Mouse (Mus musculus): ENCODE measurements around the gene Zbed5. TPM values are rescaled to one million over a fixed set of nuclear protein-coding genes. Genes with fewer than 3 reads are reported as not detected.
"Not testable (repeated sequence)": the region's sequence is repeated elsewhere in the genome, so short reads cannot be mapped to it uniquely, and the experiment has no call there.

The Zbed5 gene
- polyA plus RNA-seq, 1 experiment from 2014 or later = 3.7 TPM

GRCm38 (mm10) chr5:129877731-129878455, 17.6 kb upstream of the Zbed5 start:
- H3K27me3 ChIP-seq (ENCODE audit: insufficient read depth, low read length) = no peaks in the 10 kb centered on the region
- H3K9me3 ChIP-seq (ENCODE audit: low read length) = no peaks in the 10 kb centered on the region
- no peak for ATAC-seq
- no peak overlapping the region for H3K4me3 ChIP-seq (ENCODE audit: low read depth, low read length)
- no peak overlapping the region for H3K9ac ChIP-seq (replicated peaks)
- no peak for DNase-seq
- H3K27ac ChIP-seq (ENCODE audit: low read depth) = no peak overlapping the region
- H3K4me2 ChIP-seq (ENCODE audit: low read depth, low read length) = no peak overlapping the region
- H3K4me1 ChIP-seq (ENCODE audit: insufficient read depth) = no peaks in the 10 kb centered on the region
- TF ChIP-seq CTCF (IDR thresholded peaks at IDR 0.05; ENCODE audit: low read depth) (no peak), EP300 (IDR thresholded peaks at IDR 0.05; ENCODE audit: low read depth) (no peak)
- peaks cover 19% of the 10 kb centered on the region for H3K36me3 ChIP-seq (replicated peaks; ENCODE audit: insufficient read depth, low read length)
- 62% methylated on average over 9 of the region's 9 CpGs for WGBS (ENCODE audit: insufficient replicate concordance)

GRCm38 (mm10) chr5:129878946-129879345, 16.6 kb upstream of the Zbed5 start:
- TF ChIP-seq CTCF (IDR thresholded peaks at IDR 0.05; ENCODE audit: low read depth) (peak; percentile 74), EP300 (IDR thresholded peaks at IDR 0.05; ENCODE audit: low read depth) (no peak)
- Histone ChIP-seq H3K27me3 (ENCODE audit: insufficient read depth, low read length) (no peaks in the 10 kb centered on the region), H3K27ac (ENCODE audit: low read depth) (no peak overlapping the region), H3K4me3 (ENCODE audit: low read depth, low read length) (no peak overlapping the region), H3K4me2 (ENCODE audit: low read depth, low read length) (no peak overlapping the region), H3K4me1 (ENCODE audit: insufficient read depth) (no peaks in the 10 kb centered on the region), H3K36me3 (replicated peaks; ENCODE audit: insufficient read depth, low read length) (peaks cover 25% of the 10 kb centered on the region), H3K9me3 (ENCODE audit: low read length) (no peaks in the 10 kb centered on the region), H3K9ac (replicated peaks) (no peak overlapping the region)
- 52% methylated on average over 2 of the region's 2 CpGs for WGBS (ENCODE audit: insufficient replicate concordance)
- DNase-seq = peak; percentile 76
- peak; percentile 83 for ATAC-seq

GRCm38 (mm10) chr5:129879888-129880287, 15.6 kb upstream of the Zbed5 start:
- H3K36me3 ChIP-seq (replicated peaks; ENCODE audit: insufficient read depth, low read length) = peaks cover 28% of the 10 kb centered on the region
- no peak overlapping the region for H3K4me2 ChIP-seq (ENCODE audit: low read depth, low read length)
- ATAC-seq (no peak), DNase-seq (no peak)
- no peak overlapping the region for H3K27ac ChIP-seq (ENCODE audit: low read depth)
- H3K4me1 ChIP-seq (ENCODE audit: insufficient read depth) = no peaks in the 10 kb centered on the region
- no peaks in the 10 kb centered on the region for H3K27me3 ChIP-seq (ENCODE audit: insufficient read depth, low read length)
- H3K4me3 ChIP-seq (ENCODE audit: low read depth, low read length) = no peak overlapping the region
- H3K9me3 ChIP-seq (ENCODE audit: low read length) = no peaks in the 10 kb centered on the region
- H3K9ac ChIP-seq (replicated peaks) = no peak overlapping the region
- WGBS (ENCODE audit: insufficient replicate concordance) = 60% methylated on average over 3 of the region's 3 CpGs
- TF ChIP-seq CTCF (IDR thresholded peaks at IDR 0.05; ENCODE audit: low read depth) (no peak), EP300 (IDR thresholded peaks at IDR 0.05; ENCODE audit: low read depth) (no peak)

- peaks cover 21% of the 10 kb centered on the region for H3K36me3 ChIP-seq (replicated peaks; ENCODE audit: insufficient read depth, low read length)
- DNase-seq (peak; percentile 40), ATAC-seq (no peak)
- peak overlapping the region; percentile 86 for H3K4me2 ChIP-seq (ENCODE audit: low read depth, low read length)
- peak overlapping the region; percentile 83 for H3K4me3 ChIP-seq (ENCODE audit: low read depth, low read length)
- TF ChIP-seq EP300 (IDR thresholded peaks at IDR 0.05; ENCODE audit: low read depth) = no peak
- TF ChIP-seq CTCF (IDR thresholded peaks at IDR 0.05; ENCODE audit: low read depth) = no peak
- H3K9ac ChIP-seq (replicated peaks) = peak overlapping the region; percentile 91
- no peaks in the 10 kb centered on the region for H3K27me3 ChIP-seq (ENCODE audit: insufficient read depth, low read length)
- H3K27ac ChIP-seq (ENCODE audit: low read depth) = peak overlapping the region; percentile 99
- H3K4me1 ChIP-seq (ENCODE audit: insufficient read depth) = peaks cover 14% of the 10 kb centered on the region
- no peaks in the 10 kb centered on the region for H3K9me3 ChIP-seq (ENCODE audit: low read length)
- 13% methylated on average over 10 of the region's 10 CpGs for WGBS (ENCODE audit: insufficient replicate concordance)
These were observed 9.3 kb upstream of the Zbed5 start for GRCm38 (mm10) chr5:129886271-129886670.

- Histone ChIP-seq H3K27me3 (ENCODE audit: insufficient read depth, low read length) (no peaks in the 10 kb centered on the region), H3K36me3 (replicated peaks; ENCODE audit: insufficient read depth, low read length) (peaks cover 14% of the 10 kb centered on the region), H3K27ac (ENCODE audit: low read depth) (peak within 1 kb of the TSS; percentile 99), H3K9ac (replicated peaks) (peak within 1 kb of the TSS; percentile 91), H3K4me1 (ENCODE audit: insufficient read depth) (peaks cover 14% of the 10 kb centered on the region), H3K4me3 (ENCODE audit: low read depth, low read length) (peak within 1 kb of the TSS; percentile 83), H3K4me2 (ENCODE audit: low read depth, low read length) (peak within 1 kb of the TSS; percentile 86), H3K9me3 (ENCODE audit: low read length) (no peaks in the 10 kb centered on the region)
- under 1% methylated on average over 46 of the region's 46 CpGs for WGBS (ENCODE audit: insufficient replicate concordance)
- ATAC-seq (peak; percentile 99), DNase-seq (peak; percentile 91)
- no peak for TF ChIP-seq CTCF (IDR thresholded peaks at IDR 0.05; ENCODE audit: low read depth)
- TF ChIP-seq EP300 (IDR thresholded peaks at IDR 0.05; ENCODE audit: low read depth) = peak; percentile 58; the same call in 1 of the 2 replicates
These were observed 8.4 kb upstream of the Zbed5 start, which contains the start of gene Chchd2 for GRCm38 (mm10) chr5:129886911-129887636. Gene Chchd2 (minus strand): TSS chr5:129887470.

- H3K4me2 ChIP-seq (ENCODE audit: low read depth, low read length); H3K9me3 ChIP-seq (ENCODE audit: low read length); H3K9ac ChIP-seq (replicated peaks); DNase-seq; H3K36me3 ChIP-seq (replicated peaks; ENCODE audit: insufficient read depth, low read length); H3K27ac ChIP-seq (ENCODE audit: low read depth); ATAC-seq; H3K4me3 ChIP-seq (ENCODE audit: low read depth, low read length); H3K27me3 ChIP-seq (ENCODE audit: insufficient read depth, low read length): not testable (repeated sequence)
- WGBS (ENCODE audit: insufficient replicate concordance) = 65% methylated on average over 4 of the region's 7 CpGs
- H3K4me1 ChIP-seq (ENCODE audit: insufficient read depth) = peaks cover 18% of the 10 kb centered on the region
These were observed 5.1 kb upstream of the Zbed5 start for GRCm38 (mm10) chr5:129890390-129890789.
